Mouse (Mus musculus) megakaryocyte, embryonic 14.5 days (primary cell): ENCODE results near the gene Dlgap3.

Source experiments
- FLI1 ChIP-seq: IDR thresholded peaks from 2 replicates; pipeline ENCODE4 v1.6.1; 2012; ENCODE audit warnings: low read length, inconsistent platforms, mixed read lengths
- GATA1 ChIP-seq: IDR thresholded peaks from 3 replicates; pipeline ENCODE4 v1.6.1; 2012; ENCODE audit warnings: mixed read lengths, low read length, inconsistent platforms, borderline replicate concordance

- no peak for TF ChIP-seq FLI1
- TF ChIP-seq GATA1: no peak
Measured at GRCm38 (mm10) chr4:127236631-127237030, 67.6 kb downstream of the Dlgap3 start.
